Mouse (Mus musculus) liver, embryonic 14.5 days (tissue): ENCODE measurements at regions not wholly inside any gene's neighbourhood (a gene's known extent, or its start where the extent isn't known, plus 50 kb on each side); places are given as distances from the start of the nearest gene placed in this dataset.

Experiments
- CTCF ChIP-seq: IDR thresholded peaks from 2 replicates; pipeline ENCODE4 v1.5.1; 2016; ENCODE audit warnings: antibody characterized with exemption, low read depth, control low read depth
- EP300 ChIP-seq: IDR thresholded peaks from 2 replicates; pipeline ENCODE4 v1.6.1; 2016; ENCODE audit warnings: antibody characterized with exemption, low read depth

DNA sequence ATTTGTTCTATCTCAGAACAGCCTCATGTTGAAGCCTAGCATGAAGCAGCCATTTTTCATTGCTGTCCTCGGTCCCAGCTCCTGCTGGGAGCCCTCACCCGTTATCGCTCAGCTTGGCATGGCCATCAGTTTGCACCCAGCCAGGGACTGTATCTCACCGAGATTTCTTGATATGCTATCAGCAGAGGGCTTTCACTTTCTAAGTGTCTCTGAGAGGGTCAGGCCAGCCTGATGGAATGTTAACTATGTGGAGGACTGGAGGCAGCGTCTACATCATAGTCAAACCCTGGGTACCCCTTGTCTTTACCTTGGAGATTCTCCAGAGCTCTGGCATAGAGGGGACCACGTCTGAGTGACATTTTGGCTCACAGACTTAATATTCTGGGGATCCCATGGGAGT, 84.9 kb upstream of the 4930535I16Rik start:
- TF ChIP-seq EP300 (no peak), CTCF (no peak)
